Mouse (Mus musculus): Measurements from ENCODE around the gene Farp1. TPM values are rescaled to one million over a fixed set of nuclear protein-coding genes. Genes with fewer than 3 reads are reported as not detected.

Farp1 gene
- polyA plus RNA-seq, 1 experiment from 2014 or later: 34.2 TPM

GRCm38 (mm10) chr14:121061686-121062085 is 26.7 kb downstream of the Farp1 start:
- peak; percentile 56 for DNase-seq (ENCODE audit: low spot score)

GRCm38 (mm10) chr14:121062238-121063082 is 27.5 kb downstream of the Farp1 start:
- Histone ChIP-seq H3K4me1 (ENCODE audit: control insufficient read depth, insufficient read depth, low read length) (peaks cover 48% of the 10 kb centered on the region), H3K9me3 (ENCODE audit: control insufficient read depth, low read length) (no peaks in the 10 kb centered on the region), H3K27me3 (replicated peaks; ENCODE audit: control insufficient read depth, insufficient read depth, low read length) (no peaks in the 10 kb centered on the region), H3K4me3 (ENCODE audit: low read depth, low read length) (no peak overlapping the region), H3K36me3 (ENCODE audit: control insufficient read depth, insufficient read depth, low read length) (peaks cover 5% of the 10 kb centered on the region), H3K4me2 (ENCODE audit: low read depth, low read length) (peak overlapping the region; percentile 21), H3K9ac (ENCODE audit: low read depth, low read length) (peak overlapping the region; percentile 23; the same call in 1 of the 2 replicates), H3K27ac (replicated peaks; ENCODE audit: low read depth, low read length) (peak overlapping the region; percentile 70)
- peak; percentile 94 for DNase-seq (ENCODE audit: low spot score)
- peak; percentile 86 for ATAC-seq (ENCODE audit: low read depth)
- WGBS: 19% methylated on average over 14 of the region's 14 CpGs

More at GRCm38 (mm10) chr14:121061686-121062085, 26.7 kb downstream of the Farp1 start:
- Histone ChIP-seq H3K4me1 (ENCODE audit: control insufficient read depth, insufficient read depth, low read length) (peaks cover 48% of the 10 kb centered on the region), H3K4me3 (ENCODE audit: low read depth, low read length) (no peak overlapping the region), H3K4me2 (ENCODE audit: low read depth, low read length) (peak overlapping the region; percentile 21), H3K27me3 (replicated peaks; ENCODE audit: control insufficient read depth, insufficient read depth, low read length) (no peaks in the 10 kb centered on the region), H3K27ac (replicated peaks; ENCODE audit: low read depth, low read length) (peak overlapping the region; percentile 70), H3K36me3 (ENCODE audit: control insufficient read depth, insufficient read depth, low read length) (peaks cover 5% of the 10 kb centered on the region), H3K9me3 (ENCODE audit: control insufficient read depth, low read length) (no peaks in the 10 kb centered on the region), H3K9ac (ENCODE audit: low read depth, low read length) (0 out of 2 replicates have a peak overlapping the region, but pooled peaks have one; percentile 22)
- 43% methylated on average over 4 of the region's 4 CpGs for WGBS
- no peak for ATAC-seq (ENCODE audit: low read depth)

GRCm38 (mm10) chr14:121064726-121065125 is 29.7 kb downstream of the Farp1 start:
- H3K9ac ChIP-seq (ENCODE audit: low read depth, low read length): no peak overlapping the region
- no peak for ATAC-seq (ENCODE audit: low read depth)
- peaks cover 36% of the 10 kb centered on the region for H3K4me1 ChIP-seq (ENCODE audit: control insufficient read depth, insufficient read depth, low read length)
- H3K4me3 ChIP-seq (ENCODE audit: low read depth, low read length): no peak overlapping the region
- DNase-seq (ENCODE audit: low spot score): no peak
- whole genome bisulfite sequencing: 88% methylated on average over 1 of the region's 1 CpGs
- H3K36me3 ChIP-seq (ENCODE audit: control insufficient read depth, insufficient read depth, low read length): peaks cover 5% of the 10 kb centered on the region
- H3K27me3 ChIP-seq (replicated peaks; ENCODE audit: control insufficient read depth, insufficient read depth, low read length): no peaks in the 10 kb centered on the region
- H3K9me3 ChIP-seq (ENCODE audit: control insufficient read depth, low read length): no peaks in the 10 kb centered on the region
- H3K4me2 ChIP-seq (ENCODE audit: low read depth, low read length): no peak overlapping the region
- no peak overlapping the region for H3K27ac ChIP-seq (replicated peaks; ENCODE audit: low read depth, low read length)

- 90% methylated on average over 5 of the region's 5 CpGs for WGBS
- peaks cover 22% of the 10 kb centered on the region for H3K36me3 ChIP-seq (ENCODE audit: control insufficient read depth, insufficient read depth, low read length)
- no peaks in the 10 kb centered on the region for H3K27me3 ChIP-seq (replicated peaks; ENCODE audit: control insufficient read depth, insufficient read depth, low read length)
- H3K9ac ChIP-seq (ENCODE audit: low read depth, low read length): no peak overlapping the region
- ATAC-seq (ENCODE audit: low read depth) (no peak; the same call in 1 of the 2 replicates), DNase-seq (ENCODE audit: low spot score) (no peak)
- H3K9me3 ChIP-seq (ENCODE audit: control insufficient read depth, low read length): no peaks in the 10 kb centered on the region
- no peak overlapping the region for H3K4me3 ChIP-seq (ENCODE audit: low read depth, low read length)
- H3K4me1 ChIP-seq (ENCODE audit: control insufficient read depth, insufficient read depth, low read length): no peaks in the 10 kb centered on the region
- no peak overlapping the region for H3K4me2 ChIP-seq (ENCODE audit: low read depth, low read length)
- H3K27ac ChIP-seq (replicated peaks; ENCODE audit: low read depth, low read length): no peak overlapping the region
These were observed 38.3 kb downstream of the Farp1 start for GRCm38 (mm10) chr14:121073093-121073866.

GRCm38 (mm10) chr14:121074197-121074734 is 39.3 kb downstream of the Farp1 start:
- no peaks in the 10 kb centered on the region for H3K4me1 ChIP-seq (ENCODE audit: control insufficient read depth, insufficient read depth, low read length)
- H3K9me3 ChIP-seq (ENCODE audit: control insufficient read depth, low read length): no peaks in the 10 kb centered on the region
- no peak for ATAC-seq (ENCODE audit: low read depth)
- peaks cover 31% of the 10 kb centered on the region for H3K36me3 ChIP-seq (ENCODE audit: control insufficient read depth, insufficient read depth, low read length)
- H3K9ac ChIP-seq (ENCODE audit: low read depth, low read length): no peak overlapping the region
- DNase-seq (ENCODE audit: low spot score): no peak
- H3K4me2 ChIP-seq (ENCODE audit: low read depth, low read length): no peak overlapping the region
- 93% methylated on average over 2 of the region's 2 CpGs for WGBS
- no peak overlapping the region for H3K4me3 ChIP-seq (ENCODE audit: low read depth, low read length)
- no peak overlapping the region for H3K27ac ChIP-seq (replicated peaks; ENCODE audit: low read depth, low read length)
- H3K27me3 ChIP-seq (replicated peaks; ENCODE audit: control insufficient read depth, insufficient read depth, low read length): no peaks in the 10 kb centered on the region

GRCm38 (mm10) chr14:121080739-121081138 is 45.7 kb downstream of the Farp1 start:
- Histone ChIP-seq H3K4me3 (ENCODE audit: low read depth, low read length) (no peak overlapping the region), H3K27ac (replicated peaks; ENCODE audit: low read depth, low read length) (no peak overlapping the region), H3K4me2 (ENCODE audit: low read depth, low read length) (no peak overlapping the region), H3K27me3 (replicated peaks; ENCODE audit: control insufficient read depth, insufficient read depth, low read length) (no peaks in the 10 kb centered on the region), H3K9me3 (ENCODE audit: control insufficient read depth, low read length) (no peaks in the 10 kb centered on the region), H3K36me3 (ENCODE audit: control insufficient read depth, insufficient read depth, low read length) (peaks cover 23% of the 10 kb centered on the region), H3K9ac (ENCODE audit: low read depth, low read length) (no peak overlapping the region), H3K4me1 (ENCODE audit: control insufficient read depth, insufficient read depth, low read length) (0 out of 2 replicates have a peak, but pooled peaks cover 3% of the 10 kb centered on the region)
- 68% methylated on average over 5 of the region's 5 CpGs for WGBS
- ATAC-seq (ENCODE audit: low read depth) (no peak), DNase-seq (ENCODE audit: low spot score) (no peak)

- Histone ChIP-seq H3K27ac (replicated peaks; ENCODE audit: low read depth, low read length) (peak overlapping the region; percentile 22; the same call in 1 of the 2 replicates), H3K9me3 (ENCODE audit: control insufficient read depth, low read length) (no peaks in the 10 kb centered on the region), H3K27me3 (replicated peaks; ENCODE audit: control insufficient read depth, insufficient read depth, low read length) (no peaks in the 10 kb centered on the region), H3K4me3 (ENCODE audit: low read depth, low read length) (no peak overlapping the region), H3K9ac (ENCODE audit: low read depth, low read length) (no peak overlapping the region), H3K4me1 (ENCODE audit: control insufficient read depth, insufficient read depth, low read length) (0 out of 2 replicates have a peak, but pooled peaks cover 3% of the 10 kb centered on the region), H3K4me2 (ENCODE audit: low read depth, low read length) (no peak overlapping the region), H3K36me3 (ENCODE audit: control insufficient read depth, insufficient read depth, low read length) (peaks cover 27% of the 10 kb centered on the region)
- peak; percentile 87 for ATAC-seq (ENCODE audit: low read depth)
- WGBS: 24% methylated on average over 7 of the region's 7 CpGs
- DNase-seq (ENCODE audit: low spot score): peak; percentile 65
These were observed 47.3 kb downstream of the Farp1 start for GRCm38 (mm10) chr14:121082341-121082740.

GRCm38 (mm10) chr14:121082793-121083192 is 47.8 kb downstream of the Farp1 start:
- DNase-seq (ENCODE audit: low spot score): no peak
- no peaks in the 10 kb centered on the region for H3K9me3 ChIP-seq (ENCODE audit: control insufficient read depth, low read length)
- H3K27me3 ChIP-seq (replicated peaks; ENCODE audit: control insufficient read depth, insufficient read depth, low read length): no peaks in the 10 kb centered on the region
- H3K36me3 ChIP-seq (ENCODE audit: control insufficient read depth, insufficient read depth, low read length): peaks cover 27% of the 10 kb centered on the region
- 0 out of 2 replicates have a peak, but pooled peaks cover 3% of the 10 kb centered on the region for H3K4me1 ChIP-seq (ENCODE audit: control insufficient read depth, insufficient read depth, low read length)
- H3K27ac ChIP-seq (replicated peaks; ENCODE audit: low read depth, low read length): peak overlapping the region; percentile 22; the same call in 1 of the 2 replicates
- WGBS: 49% methylated on average over 2 of the region's 2 CpGs
- H3K4me3 ChIP-seq (ENCODE audit: low read depth, low read length): no peak overlapping the region
- no peak overlapping the region for H3K4me2 ChIP-seq (ENCODE audit: low read depth, low read length)
- ATAC-seq (ENCODE audit: low read depth): no peak
- H3K9ac ChIP-seq (ENCODE audit: low read depth, low read length): no peak overlapping the region
